Mouse (Mus musculus) heart, embryonic 10.5 days (tissue): ENCODE data around the gene D930048N14Rik. TPM values are rescaled to one million over a fixed set of nuclear protein-coding genes. Genes with fewer than 3 reads are reported as not detected.
"Not testable (repeated sequence)": the region's sequence is repeated elsewhere in the genome, so short reads cannot be mapped to it uniquely, and the experiment has no call there.

Experiments used
- DNase-seq: peaks from one replicate; pipeline ENCODE4 v3.0.0-alpha.2; 2017; ENCODE audit warnings: low spot score
- H3K27ac ChIP-seq: fragments of 300-500 bp; sonication (generic); 2 replicates; pipeline ENCODE4 v1.5.1; 2016; ENCODE audit warnings: mild to moderate bottlenecking
- H3K27me3 ChIP-seq: fragments of 300-500 bp; sonication (generic); 2 replicates; pipeline ENCODE4 v1.6.1; 2016; ENCODE audit warnings: mild to moderate bottlenecking; ENCODE audit not compliant: poor library complexity, insufficient read depth, severe bottlenecking
- H3K36me3 ChIP-seq: fragments of 300-500 bp; sonication (generic); 2 replicates; pipeline ENCODE4 v1.6.1; 2016; ENCODE audit warnings: mild to moderate bottlenecking, moderate library complexity
- H3K4me1 ChIP-seq: fragments of 300-500 bp; sonication (generic); 2 replicates; pipeline ENCODE4 v1.6.1; 2016; ENCODE audit warnings: mild to moderate bottlenecking
- H3K4me3 ChIP-seq: fragments of 300-500 bp; sonication (generic); 2 replicates; pipeline ENCODE4 v1.5.1; 2016; ENCODE audit warnings: mild to moderate bottlenecking, moderate library complexity
- H3K9me3 ChIP-seq: fragments of 300-500 bp; sonication (generic); 2 replicates; pipeline ENCODE4 v1.6.1; 2016; ENCODE audit warnings: mild to moderate bottlenecking, moderate library complexity
- WGBS: fragments of 180-500 bp; shearing (Covaris S2); methylation state at CpG from one replicate; pipeline ENCODE4 v1.1.7; 2016; 5-methylcytosine and 5-hydroxymethylcytosine counted together
- polyA plus RNA-seq: library from polyadenylated mRNA; unstranded; fragments of >200 nt; fragmentation: Nextera tagmentation; extraction: Ambion mirVana; gene quantifications from 2 replicates; pipeline ENCODE4 v1.2.1, GENCODE M21; 2016

Gene D930048N14Rik
- polyA plus RNA-seq = 0.78 and 1.6 TPM in 2 replicates

DNA sequence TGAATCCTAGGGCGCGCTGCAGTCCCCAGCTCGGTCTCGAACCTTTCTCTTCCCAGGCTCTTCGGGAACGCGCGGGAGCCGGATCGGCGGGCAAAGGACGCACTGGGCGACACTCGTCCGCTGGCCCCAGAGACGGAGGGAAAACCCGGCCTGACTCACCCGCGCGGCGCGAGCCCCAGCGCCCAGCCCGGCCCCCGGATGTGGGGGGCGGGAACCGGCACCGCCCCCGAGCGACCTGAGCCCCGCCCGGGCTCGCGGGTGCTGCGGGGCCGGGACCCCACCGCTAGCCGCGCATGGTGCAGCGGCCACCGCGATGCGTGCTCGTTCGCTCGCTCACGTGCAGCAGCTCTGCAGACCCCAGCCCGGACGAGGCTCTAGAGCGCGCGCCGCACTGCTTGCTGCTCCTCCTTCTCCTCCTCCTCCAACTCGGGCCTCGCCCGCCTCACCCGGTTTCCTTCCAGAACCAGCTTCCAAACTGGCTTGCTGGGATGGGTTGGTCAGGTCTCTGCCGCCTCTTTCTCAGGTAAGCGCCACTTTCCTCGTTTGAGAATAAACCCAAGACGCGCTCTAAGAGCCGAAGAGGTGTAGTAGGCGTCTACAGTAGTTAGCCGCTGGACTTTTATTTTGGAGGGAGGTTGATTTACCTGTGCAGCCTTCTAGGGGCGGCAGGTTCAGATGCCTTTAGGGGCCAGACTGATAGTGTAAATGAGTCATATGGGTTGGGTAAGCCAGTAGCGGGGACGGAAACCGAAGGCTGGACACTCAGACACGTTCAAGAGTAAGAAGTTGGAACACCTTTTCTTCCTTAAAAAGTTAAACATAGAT lies at the start of gene D930048N14Rik, which contains the start of gene N4bp3:
Gene D930048N14Rik (plus strand): TSS at position 264 of the 825 bp plus-strand sequence.
Gene N4bp3 (minus strand): TSS at position 152 of the 825 bp plus-strand sequence.
- Histone ChIP-seq H3K36me3 (no peaks in the 10 kb centered on the region; the same call in 1 of the 2 replicates), H3K4me3 (peak within 1 kb of the TSS; percentile 79), H3K9me3 (no peaks in the 10 kb centered on the region), H3K27ac (peak within 1 kb of the TSS; percentile 89), H3K27me3 (peaks cover 4% of the 10 kb centered on the region; the same call in 1 of the 2 replicates), H3K4me1 (peaks cover 48% of the 10 kb centered on the region)
- WGBS = 1% methylated on average over 60 of the region's 70 CpGs
- peak; percentile 85 for DNase-seq

DNA sequence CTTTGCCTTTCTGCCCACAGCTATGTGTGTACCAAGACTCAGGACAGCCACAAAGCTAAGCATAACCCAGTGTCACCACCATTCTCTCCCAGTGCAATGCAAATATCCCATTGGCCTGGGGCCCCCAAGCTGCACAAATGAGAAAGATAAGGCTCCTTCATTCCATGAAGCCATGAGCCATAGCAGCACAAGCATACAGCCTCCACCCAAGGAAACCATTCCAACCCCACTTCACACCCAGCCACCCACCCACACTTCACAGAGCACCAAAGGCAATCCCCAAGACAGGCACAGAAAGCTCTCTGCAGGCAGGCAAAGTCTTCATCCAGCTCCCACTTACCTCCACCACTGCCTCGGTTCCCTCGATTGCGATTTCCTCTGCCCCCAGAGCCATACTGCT lies 48.5 kb upstream of the D930048N14Rik start:
- no peak for DNase-seq
- H3K36me3 ChIP-seq = peaks cover 83% of the 10 kb centered on the region
- peak overlapping the region; percentile 9; the same call in 1 of the 2 replicates for H3K4me3 ChIP-seq
- peaks cover 27% of the 10 kb centered on the region for H3K4me1 ChIP-seq
- H3K27ac ChIP-seq = no peak overlapping the region
- no peaks in the 10 kb centered on the region for H3K9me3 ChIP-seq
- H3K27me3 ChIP-seq = no peaks in the 10 kb centered on the region
- 93% methylated on average over 3 of the region's 3 CpGs for WGBS

DNA sequence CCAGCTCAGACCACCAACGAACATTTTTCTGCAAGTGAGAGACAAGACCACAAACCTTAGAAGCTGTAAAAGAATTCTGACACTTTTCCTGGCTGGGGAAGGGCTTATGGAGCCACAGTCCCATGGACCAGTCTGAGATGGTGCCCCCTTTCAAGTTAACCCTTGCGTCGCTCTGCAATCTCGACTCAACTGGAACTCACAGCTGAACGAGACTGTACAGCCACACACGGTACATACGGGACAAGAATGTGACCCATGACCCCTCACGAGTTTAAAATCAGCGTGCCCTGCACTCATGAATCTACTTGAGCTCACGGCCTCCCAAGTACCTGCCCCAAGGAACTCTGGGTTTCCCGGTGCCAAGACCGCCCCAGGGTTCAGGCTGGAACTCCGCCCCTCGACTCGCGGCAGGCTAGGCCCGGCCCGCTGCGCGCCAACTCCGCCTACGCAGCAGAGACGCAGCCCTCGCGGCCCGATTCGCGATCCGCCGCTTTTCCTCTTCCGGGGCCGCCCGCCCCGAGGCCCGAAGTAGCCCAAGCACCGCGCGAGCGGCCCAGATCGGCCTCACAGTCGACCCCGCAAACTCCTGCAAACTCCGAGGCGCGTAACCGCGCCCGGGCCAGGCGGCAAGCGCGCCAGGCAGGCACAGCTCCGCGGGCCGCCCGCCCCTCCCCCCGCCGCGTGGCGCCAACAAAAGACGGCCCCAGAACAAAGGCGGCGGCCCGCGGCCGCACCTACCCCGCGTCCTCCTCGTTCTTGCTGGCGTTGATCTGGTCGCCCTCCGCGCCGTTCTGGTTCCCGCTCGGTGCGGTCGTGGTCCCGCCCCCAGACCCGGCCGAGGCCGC lies 44.9 kb upstream of the D930048N14Rik start:
- DNase-seq = peak; percentile 93
- Histone ChIP-seq H3K4me1 (peaks cover 29% of the 10 kb centered on the region), H3K27ac (peak overlapping the region; percentile 100), H3K9me3 (no peaks in the 10 kb centered on the region), H3K36me3 (peaks cover 47% of the 10 kb centered on the region), H3K27me3 (no peaks in the 10 kb centered on the region), H3K4me3 (peak overlapping the region; percentile 99)
- whole genome bisulfite sequencing = under 1% methylated on average over 80 of the region's 81 CpGs

DNA sequence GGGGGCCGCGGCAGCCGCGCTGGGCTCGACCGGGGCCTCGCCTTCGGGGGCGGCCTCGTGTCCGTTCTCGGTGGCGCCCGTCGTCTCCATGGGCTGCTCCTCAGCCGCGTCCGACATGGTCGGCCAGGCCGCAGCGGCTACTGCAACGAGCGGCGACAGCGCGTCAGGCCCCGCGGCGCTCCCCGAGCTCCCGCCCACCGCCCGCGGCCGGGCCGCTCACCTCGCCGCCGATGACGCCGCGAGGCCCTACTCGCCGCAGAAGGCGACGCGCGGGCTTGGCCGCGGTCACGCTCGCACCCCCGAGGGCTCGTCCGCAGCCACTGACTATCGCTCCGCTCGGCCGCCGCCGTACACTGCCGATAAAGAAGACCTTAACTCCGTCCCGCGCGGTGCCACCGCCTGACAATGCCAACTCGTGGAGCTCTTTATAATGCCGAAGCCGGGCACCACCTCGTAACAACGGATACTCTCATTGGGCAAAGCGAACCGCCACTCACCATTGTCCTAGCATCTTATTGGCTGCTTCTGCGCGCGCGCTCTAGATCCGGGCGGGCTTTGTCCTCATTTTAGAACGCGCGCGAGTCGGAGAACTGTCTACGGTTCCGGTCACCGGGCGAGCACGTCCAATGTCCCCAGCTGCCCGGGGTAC lies 44.2 kb upstream of the D930048N14Rik start, which contains the start of gene Hnrnpab:
Gene Hnrnpab (minus strand): TSS at position 401 of the 649 bp plus-strand sequence.
- Histone ChIP-seq H3K4me1 (peaks cover 29% of the 10 kb centered on the region), H3K36me3 (peaks cover 40% of the 10 kb centered on the region), H3K27me3 (no peaks in the 10 kb centered on the region), H3K9me3 (no peaks in the 10 kb centered on the region), H3K4me3 (peak within 1 kb of the TSS; percentile 99), H3K27ac (peak within 1 kb of the TSS; percentile 100)
- under 1% methylated on average over 87 of the region's 91 CpGs for WGBS
- peak; percentile 98 for DNase-seq

DNA sequence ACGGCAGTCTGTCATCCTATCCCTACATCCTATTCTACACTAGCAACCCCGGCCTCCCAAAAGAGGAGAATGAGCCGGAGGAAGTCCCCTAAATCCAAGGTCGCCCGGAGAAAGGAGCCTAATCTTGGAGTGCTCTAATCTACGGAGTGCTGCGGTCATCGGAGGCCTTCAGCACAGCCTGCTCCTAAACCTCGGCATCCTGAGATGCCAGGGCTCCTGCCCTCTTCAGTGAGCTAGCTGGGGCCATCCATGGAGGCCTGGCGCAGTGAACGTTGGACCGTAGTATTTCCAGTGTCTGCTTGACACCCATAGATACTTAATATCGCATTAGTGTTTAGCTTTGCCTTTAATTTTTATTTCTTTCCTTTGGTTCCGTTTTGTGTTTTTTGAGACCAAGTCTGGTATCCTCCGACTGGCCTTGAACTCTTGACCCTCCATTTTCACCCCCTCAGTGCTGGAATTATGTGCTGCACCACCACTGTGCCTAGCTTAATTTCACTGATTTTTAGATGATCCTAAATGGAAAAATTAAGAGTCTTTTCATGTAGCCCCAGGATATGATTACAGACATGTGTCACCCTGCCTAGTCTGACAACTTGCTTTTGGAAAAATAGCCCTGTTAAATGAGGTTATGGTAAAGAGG lies 43.5 kb upstream of the D930048N14Rik start:
- DNase-seq = no peak
- Histone ChIP-seq H3K27ac (peak overlapping the region; percentile 100), H3K36me3 (peaks cover 33% of the 10 kb centered on the region), H3K27me3 (no peaks in the 10 kb centered on the region), H3K9me3 (no peaks in the 10 kb centered on the region), H3K4me1 (peaks cover 22% of the 10 kb centered on the region), H3K4me3 (peak overlapping the region; percentile 99)
- 12% methylated on average over 15 of the region's 15 CpGs for WGBS

DNA sequence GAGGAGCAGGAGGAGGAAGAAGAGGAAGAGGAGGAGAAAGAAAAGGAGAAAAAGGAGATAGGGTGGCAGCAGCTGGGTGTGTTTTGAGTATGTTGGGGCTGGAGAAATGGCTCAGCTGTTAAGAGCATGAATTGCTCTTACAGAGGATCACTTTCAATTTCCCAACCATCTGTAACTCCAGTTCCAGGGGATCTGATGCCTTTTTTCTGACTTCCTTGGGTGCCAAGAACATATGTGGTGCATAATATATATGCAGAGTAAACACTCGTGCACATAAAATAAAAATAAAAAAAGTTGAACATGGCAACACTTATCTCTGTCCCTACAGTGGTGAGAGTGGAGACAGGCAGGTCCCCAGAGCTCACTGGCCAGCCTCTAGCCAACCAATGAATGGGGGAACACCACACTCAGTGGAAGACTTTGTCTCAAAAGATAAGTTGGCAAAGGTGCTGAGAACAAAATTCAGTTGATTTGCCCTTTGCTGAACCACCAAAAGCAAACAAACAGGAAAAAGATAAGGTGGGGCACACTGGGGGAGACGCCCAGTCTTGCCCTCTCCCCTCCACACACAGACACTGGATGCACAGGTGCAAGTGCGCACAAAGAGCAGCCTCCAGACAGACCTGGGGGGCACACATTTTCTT lies 41.4 kb upstream of the D930048N14Rik start:
- peaks cover 14% of the 10 kb centered on the region for H3K4me1 ChIP-seq
- no peak overlapping the region for H3K27ac ChIP-seq
- DNase-seq = no peak
- H3K9me3 ChIP-seq = no peaks in the 10 kb centered on the region
- peaks cover 12% of the 10 kb centered on the region for H3K36me3 ChIP-seq
- WGBS = 65% methylated on average over 3 of the region's 3 CpGs
- H3K27me3 ChIP-seq = no peaks in the 10 kb centered on the region
- H3K4me3 ChIP-seq = no peak overlapping the region

DNA sequence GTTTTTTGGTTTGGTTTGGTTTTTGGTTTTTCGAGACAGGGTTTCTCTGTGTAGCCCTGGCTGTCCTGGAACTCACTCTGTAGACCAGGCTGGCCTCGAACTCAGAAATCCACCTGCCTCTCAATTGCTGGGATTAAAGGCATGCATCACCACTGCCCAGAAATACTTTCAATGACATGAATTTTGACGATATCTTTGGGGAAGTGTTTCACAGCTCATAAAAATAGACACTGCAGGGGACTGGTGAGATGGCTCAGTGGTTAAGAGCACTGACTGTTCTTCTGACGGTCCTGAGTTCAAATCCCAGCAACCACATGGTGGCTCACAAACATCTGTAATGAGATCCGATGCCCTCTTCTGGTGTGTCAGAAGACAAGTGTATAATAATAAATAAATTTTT lies 40.8 kb upstream of the D930048N14Rik start:
- H3K36me3 ChIP-seq, H3K27ac ChIP-seq, H3K9me3 ChIP-seq, DNase-seq, H3K4me3 ChIP-seq, H3K27me3 ChIP-seq, H3K4me1 ChIP-seq: not testable (repeated sequence)
- 84% methylated on average over 5 of the region's 5 CpGs for WGBS

DNA sequence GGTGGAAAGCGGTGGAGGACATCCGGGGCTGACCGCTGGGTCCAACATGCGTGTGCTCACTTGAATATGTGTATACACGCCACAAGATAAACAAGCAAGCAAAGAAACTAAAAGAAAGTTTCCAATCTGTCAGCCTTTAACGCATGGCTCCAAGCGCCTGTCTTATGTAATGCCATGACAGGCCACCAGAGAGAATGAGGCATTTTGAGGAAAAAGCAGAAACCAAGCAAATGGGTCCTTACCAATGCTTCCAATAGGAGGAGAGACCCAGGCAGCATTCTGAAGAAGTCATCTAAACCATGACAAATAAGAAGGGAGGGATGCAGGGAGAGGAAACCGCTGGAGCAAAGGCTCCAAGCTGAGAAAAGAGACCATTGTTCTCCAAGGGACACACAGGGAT lies 36.5 kb upstream of the D930048N14Rik start:
- H3K9me3 ChIP-seq = no peaks in the 10 kb centered on the region
- no peak for DNase-seq
- H3K27me3 ChIP-seq = no peaks in the 10 kb centered on the region
- H3K4me3 ChIP-seq = no peak overlapping the region
- H3K36me3 ChIP-seq = no peaks in the 10 kb centered on the region
- no peak overlapping the region for H3K27ac ChIP-seq
- WGBS = 75% methylated on average over 8 of the region's 8 CpGs
- peaks cover 13% of the 10 kb centered on the region for H3K4me1 ChIP-seq

DNA sequence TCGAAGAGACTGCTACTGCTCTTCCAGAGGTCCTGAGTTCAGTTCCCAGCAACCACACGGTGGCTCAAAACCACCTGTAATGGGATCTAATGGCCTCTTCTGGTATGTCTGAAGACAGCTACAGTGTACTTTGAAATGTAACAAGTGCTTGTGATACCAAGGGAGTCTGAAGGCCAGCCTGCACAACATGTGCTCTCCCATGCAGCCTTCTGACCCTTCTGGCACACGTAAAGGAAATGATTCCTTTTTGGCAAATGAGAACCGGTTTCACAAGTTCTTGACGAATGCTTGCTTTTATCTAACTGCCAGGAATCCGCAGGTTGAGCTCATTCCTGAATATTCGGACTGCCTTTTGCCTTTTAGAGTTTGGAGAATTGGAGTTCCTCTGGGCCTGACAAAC lies 35.6 kb upstream of the D930048N14Rik start:
- Histone ChIP-seq H3K27ac (peak overlapping the region; percentile 88), H3K27me3 (no peaks in the 10 kb centered on the region), H3K4me3 (peak overlapping the region; percentile 54), H3K4me1 (peaks cover 13% of the 10 kb centered on the region), H3K9me3 (no peaks in the 10 kb centered on the region), H3K36me3 (no peaks in the 10 kb centered on the region)
- 39% methylated on average over 7 of the region's 7 CpGs for WGBS
- no peak for DNase-seq

DNA sequence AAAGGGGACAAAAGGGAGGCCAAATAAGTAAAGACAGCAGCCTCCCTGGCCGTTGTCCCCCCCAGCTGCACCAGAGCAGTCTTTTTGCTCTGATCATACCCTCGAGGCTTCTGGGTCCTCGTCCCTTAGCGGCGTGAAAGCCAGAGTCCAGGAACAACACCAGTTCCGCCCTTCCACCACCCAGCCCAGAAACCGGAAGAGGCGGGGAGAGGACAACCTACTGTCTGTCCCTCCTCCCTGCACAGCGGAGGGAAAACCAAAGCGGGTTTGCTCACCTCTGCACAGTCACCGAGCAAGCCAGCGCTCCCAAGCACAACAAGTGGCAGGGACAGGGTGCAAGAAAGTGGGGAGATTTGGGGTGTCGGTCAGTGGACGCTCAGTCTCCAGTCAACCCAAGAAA lies 35.2 kb upstream of the D930048N14Rik start:
- H3K36me3 ChIP-seq = no peaks in the 10 kb centered on the region
- H3K27me3 ChIP-seq = no peaks in the 10 kb centered on the region
- H3K4me1 ChIP-seq = peaks cover 18% of the 10 kb centered on the region
- H3K9me3 ChIP-seq = no peaks in the 10 kb centered on the region
- DNase-seq = peak; percentile 94
- H3K4me3 ChIP-seq = peak overlapping the region; percentile 54
- peak overlapping the region; percentile 88 for H3K27ac ChIP-seq
- 2% methylated on average over 14 of the region's 14 CpGs for WGBS

DNA sequence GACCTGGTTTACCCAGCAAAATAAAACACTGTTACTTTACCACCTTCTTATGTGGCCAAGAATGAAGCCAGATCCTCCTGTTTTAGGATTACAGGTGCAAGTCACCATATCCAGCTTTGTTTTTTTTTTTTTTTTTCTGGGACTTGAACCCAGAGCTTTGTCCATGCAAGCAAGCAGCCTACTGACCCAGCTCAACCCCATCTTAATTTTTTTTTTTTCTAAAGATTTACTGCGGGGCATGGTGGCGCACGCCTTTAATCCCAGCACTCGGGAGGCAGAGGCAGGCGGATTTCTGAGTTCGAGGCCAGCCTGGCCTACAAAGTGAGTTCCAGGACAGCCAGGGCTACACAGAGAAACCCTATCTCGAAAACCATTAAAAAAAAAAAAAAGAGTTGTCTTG lies 34.6 kb upstream of the D930048N14Rik start:
- Histone ChIP-seq H3K4me3 (peak overlapping the region; percentile 54), H3K27ac (peak overlapping the region; percentile 88), H3K4me1 (peaks cover 23% of the 10 kb centered on the region)
- not testable (repeated sequence) for H3K9me3 ChIP-seq, DNase-seq, H3K36me3 ChIP-seq, H3K27me3 ChIP-seq
- WGBS = 90% methylated on average over 7 of the region's 7 CpGs

DNA sequence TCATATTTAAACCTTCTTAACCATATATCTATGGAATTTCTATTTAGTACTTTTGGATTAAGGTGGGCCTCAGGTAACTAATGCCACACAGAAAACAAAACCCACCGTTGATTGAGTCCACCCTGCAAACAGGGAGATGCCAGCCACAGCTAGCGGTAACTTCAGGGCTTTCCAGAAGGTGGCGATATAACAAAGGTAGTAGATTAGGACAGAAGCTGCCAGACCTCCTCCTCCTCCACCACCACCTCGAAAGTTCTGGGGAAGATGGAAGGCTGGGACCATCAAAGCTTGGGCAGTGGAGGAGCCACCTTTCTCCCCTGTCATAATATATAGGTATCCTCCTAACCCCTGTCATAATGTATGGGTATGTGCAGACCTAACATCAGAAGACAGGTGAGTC lies 33.1 kb upstream of the D930048N14Rik start:
- Histone ChIP-seq H3K4me3 (no peak overlapping the region), H3K9me3 (no peaks in the 10 kb centered on the region), H3K27ac (no peak overlapping the region), H3K4me1 (peaks cover 30% of the 10 kb centered on the region), H3K36me3 (peaks cover 15% of the 10 kb centered on the region), H3K27me3 (no peaks in the 10 kb centered on the region)
- 10% methylated on average over 4 of the region's 4 CpGs for WGBS
- no peak for DNase-seq
